ENCODE assay signal across 8 mouse cellular contexts in genomic region chr7:140137135-140138020, GRCm38 (mm10). TPM values are rescaled to one million over a fixed set of nuclear protein-coding genes. Genes with fewer than 3 reads are reported as not detected.
DNase-seq lines count a peak whose midpoint lies in the region; ATAC-seq and TF ChIP-seq lines count a peak whose summit lies in the region.

Gene Mtg1 (plus strand): TSS chr7:140137564.

- H3K27me3 ChIP-seq in heart, embryonic 10.5 days (ENCODE audit: insufficient read depth, poor library complexity, severe bottlenecking), result no peaks in the 10 kb centered on the region
- H3K27me3 ChIP-seq in kidney, embryonic 15.5 days, result no peaks in the 10 kb centered on the region

- peaks cover 3% of the 10 kb centered on the region; the same call in 1 of the 2 replicates for H3K36me3 ChIP-seq in heart, embryonic 10.5 days
- peaks cover 14% of the 10 kb centered on the region for H3K36me3 ChIP-seq in kidney, embryonic 15.5 days

- DNase-seq in A20 (ENCODE audit: low read depth, low spot score) (peak; percentile 98), liver (peak; percentile 97)
- peak; percentile 98 for DNase-seq in heart, embryonic 10.5 days (ENCODE audit: low spot score)
- peak; percentile 92 to 99 for DNase-seq in spleen, postnatal 4 days (ENCODE audit: low spot score in 2 of 2)

- peak within 1 kb of the TSS; percentile 90 for H3K4me2 ChIP-seq in kidney, embryonic 15.5 days

- no peaks in the 10 kb centered on the region for H3K9me3 ChIP-seq in heart, embryonic 10.5 days
- H3K9me3 ChIP-seq in kidney, embryonic 15.5 days (replicated peaks), result no peaks in the 10 kb centered on the region

- H3K9ac ChIP-seq in kidney, embryonic 15.5 days, result peak within 1 kb of the TSS; percentile 93

- H3K27ac ChIP-seq in bone marrow macrophage, adult 2 months (ENCODE audit: insufficient read depth, low read depth, low read length), result peak within 1 kb of the TSS; percentile 86
- no peak within 1 kb of the TSS for H3K27ac ChIP-seq in embryonic fibroblast, embryonic 13.5 days (ENCODE audit: insufficient read depth, low read length)
- peak within 1 kb of the TSS; percentile 95 for H3K27ac ChIP-seq in heart, embryonic 10.5 days
- peak within 1 kb of the TSS; percentile 89 for H3K27ac ChIP-seq in kidney, embryonic 15.5 days

- peak; percentile 99 for ATAC-seq in kidney, embryonic 15.5 days (replicated peaks; ENCODE audit: low FRiP score)
- ATAC-seq in monocyte, adult 5-6 weeks (replicated peaks; ENCODE audit: insufficient number of reproducible peaks, low FRiP score, low TSS enrichment, poor library complexity, severe bottlenecking), result peak; percentile 86

- no peak for TF ChIP-seq POLR2A in bone marrow macrophage, adult 2 months (IDR thresholded peaks at IDR 0.05; ENCODE audit: borderline replicate concordance, low read depth, low read length)
- peak; percentile 69 for TF ChIP-seq POLR2A in embryonic fibroblast, embryonic 13.5 days (IDR thresholded peaks at IDR 0.05; ENCODE audit: low read depth, low read length)

- TF ChIP-seq CTCF in bone marrow macrophage, adult 2 months (IDR thresholded peaks at IDR 0.05; ENCODE audit: low read depth, low read length), result no peak
- no peak for TF ChIP-seq CTCF in embryonic fibroblast, embryonic 13.5 days (IDR thresholded peaks at IDR 0.05; ENCODE audit: borderline replicate concordance, insufficient read depth, low read length)

- WGBS in heart, embryonic 10.5 days, result 1% methylated on average over 39 of the region's 39 CpGs
- WGBS in kidney, embryonic 15.5 days, result 2% methylated on average over 39 of the region's 39 CpGs

- H3K4me3 ChIP-seq in bone marrow macrophage, adult 2 months (ENCODE audit: insufficient read depth, low read length), result peak within 1 kb of the TSS; percentile 98
- peak within 1 kb of the TSS; percentile 76 for H3K4me3 ChIP-seq in embryonic fibroblast, embryonic 13.5 days (ENCODE audit: insufficient read depth, low read length)
- peak within 1 kb of the TSS; percentile 85 for H3K4me3 ChIP-seq in heart, embryonic 10.5 days
- peak within 1 kb of the TSS; percentile 84 for H3K4me3 ChIP-seq in kidney, embryonic 15.5 days (replicated peaks)

- H3K4me1 ChIP-seq in bone marrow macrophage, adult 2 months (ENCODE audit: control insufficient read depth, insufficient read depth, low read length), result peaks cover 16% of the 10 kb centered on the region
- H3K4me1 ChIP-seq in embryonic fibroblast, embryonic 13.5 days (ENCODE audit: control insufficient read depth, insufficient read depth, low read length), result no peaks in the 10 kb centered on the region
- H3K4me1 ChIP-seq in heart, embryonic 10.5 days, result peaks cover 7% of the 10 kb centered on the region; the same call in 1 of the 2 replicates
- H3K4me1 ChIP-seq in kidney, embryonic 15.5 days, result peaks cover 10% of the 10 kb centered on the region

RNA-seq across cellular contexts. Expression of gene Mtg1, which starts in this region (rescaled TPM):
- polyA plus RNA-seq in bone marrow macrophage, adult 2 months (2012; ENCODE audit: insufficient read depth, insufficient read length, missing spikeins), result 10.5 and 10.8 TPM in 2 replicates
- 18.0 and 19.7 TPM in 2 replicates for polyA plus RNA-seq in embryonic fibroblast, embryonic 13.5 days (2011; ENCODE audit: insufficient read length, low read depth, missing spikeins)
- polyA plus RNA-seq in heart, embryonic 10.5 days (2016; fragmentation: Nextera tagmentation; extraction: Ambion mirVana), result 29.3 and 35.7 TPM in 2 replicates
- polyA plus RNA-seq in kidney, embryonic 15.5 days (2015; fragmentation: Nextera tagmentation; extraction: Ambion mirVana), result 26.3 and 28.1 TPM in 2 replicates
- 3.7 to 7.6 TPM (median 4.4 TPM) in 3 replicates for total RNA-seq in monocyte, adult 5-6 weeks (2017)
